Mouse (Mus musculus) hindbrain, embryonic 13.5 days (tissue): ENCODE measurements around the gene Fut1. TPM values are rescaled to one million over a fixed set of nuclear protein-coding genes. Genes with fewer than 3 reads are reported as not detected.

ENCODE experiments used
- ATAC-seq: fragments of 200-750 bp; cut with Nextera tagmentation; 2 replicates; pipeline ENCODE4 v1.8.0; 2017; ENCODE audit warnings: moderate TSS enrichment; ENCODE audit not compliant: low FRiP score
- H3K27ac ChIP-seq: fragments of 300-500 bp; sonication (generic); 2 replicates; pipeline ENCODE4 v1.5.1; 2015; ENCODE audit warnings: inconsistent platforms, mild to moderate bottlenecking, moderate library complexity
- H3K27me3 ChIP-seq: fragments of 300-500 bp; sonication (generic); 2 replicates; pipeline ENCODE4 v1.6.1; 2015; ENCODE audit warnings: mild to moderate bottlenecking, inconsistent platforms
- H3K36me3 ChIP-seq: fragments of 300-500 bp; sonication (generic); 2 replicates; pipeline ENCODE4 v1.6.1; 2015; ENCODE audit warnings: mild to moderate bottlenecking, inconsistent platforms
- H3K4me1 ChIP-seq: fragments of 300-500 bp; sonication (generic); replicated peaks from 2 replicates; pipeline ENCODE4 v1.6.1; 2015; ENCODE audit warnings: inconsistent platforms
- H3K4me2 ChIP-seq: fragments of 300-500 bp; sonication (generic); 2 replicates; pipeline ENCODE4 v1.6.1; 2015; ENCODE audit warnings: inconsistent platforms, mild to moderate bottlenecking, moderate library complexity
- H3K4me3 ChIP-seq: fragments of 300-500 bp; sonication (generic); 2 replicates; pipeline ENCODE4 v1.5.1; 2015; ENCODE audit warnings: mild to moderate bottlenecking, inconsistent platforms
- H3K9ac ChIP-seq: fragments of 300-500 bp; sonication (generic); 2 replicates; pipeline ENCODE4 v1.6.1; 2015; ENCODE audit warnings: mild to moderate bottlenecking, inconsistent platforms
- H3K9me3 ChIP-seq: fragments of 300-500 bp; sonication (generic); 2 replicates; pipeline ENCODE4 v1.6.1; 2016; ENCODE audit warnings: inconsistent platforms
- WGBS: fragments of 180-500 bp; shearing (Covaris S2); methylation state at CpG from one replicate; pipeline ENCODE4 v1.1.7; 2015; 5-methylcytosine and 5-hydroxymethylcytosine counted together
- polyA plus RNA-seq: library from polyadenylated mRNA; unstranded; fragments of >200 nt; fragmentation: Nextera tagmentation; extraction: Ambion mirVana; gene quantifications from 2 replicates; pipeline ENCODE4 v1.2.1, GENCODE M21; 2015

Gene Fut1
- polyA plus RNA-seq, 1 experiment from 2014 or later = 0.06 TPM

DNA sequence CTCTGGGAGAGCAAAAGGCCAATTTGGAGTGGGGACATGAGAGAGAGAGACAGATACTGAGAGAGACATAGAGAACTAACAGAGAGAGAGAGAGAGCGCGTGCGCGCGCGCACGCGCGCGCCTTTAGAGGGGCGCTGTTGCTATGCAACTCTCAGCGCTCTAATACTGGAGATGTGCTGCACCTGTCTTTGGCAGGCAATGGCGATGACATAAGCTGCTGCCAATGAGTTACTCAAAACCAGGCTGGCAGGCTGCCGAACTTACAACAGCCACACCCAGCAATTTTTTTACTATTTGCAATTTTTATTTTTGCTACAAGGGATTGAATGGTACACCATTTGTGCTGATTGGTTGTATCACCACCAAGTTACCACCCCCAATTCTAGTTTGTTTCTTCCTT lies 50.7 kb downstream of the Fut1 start:
- no peak overlapping the region for H3K27ac ChIP-seq
- H3K27me3 ChIP-seq = 0 out of 2 replicates have a peak, but pooled peaks cover 4% of the 10 kb centered on the region
- ATAC-seq = no peak
- no peaks in the 10 kb centered on the region for H3K4me1 ChIP-seq
- H3K4me2 ChIP-seq = no peak overlapping the region
- H3K4me3 ChIP-seq = no peak overlapping the region
- no peaks in the 10 kb centered on the region for H3K36me3 ChIP-seq
- H3K9ac ChIP-seq = no peak overlapping the region
- WGBS = 66% methylated on average over 14 of the region's 14 CpGs
- no peaks in the 10 kb centered on the region for H3K9me3 ChIP-seq

DNA sequence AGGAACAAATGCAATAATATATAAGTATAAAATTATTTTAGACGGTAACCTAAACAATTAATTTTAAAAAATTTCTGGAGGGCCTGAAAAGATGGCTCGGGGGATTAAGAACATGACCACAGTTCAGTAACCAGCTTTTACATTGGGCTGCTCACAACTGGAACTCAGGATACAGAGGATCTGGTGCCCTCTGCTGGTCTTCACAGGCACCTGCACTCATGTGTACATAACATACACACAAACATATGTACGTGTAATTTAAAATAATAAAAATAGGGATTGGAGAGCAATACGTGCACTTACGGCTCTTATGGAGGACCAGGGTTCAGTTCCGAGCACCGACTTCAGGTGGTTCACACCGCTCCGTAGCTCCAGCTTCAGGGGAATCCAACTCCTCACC lies 51.8 kb downstream of the Fut1 start:
- no peak for ATAC-seq
- Histone ChIP-seq H3K4me1 (no peaks in the 10 kb centered on the region), H3K27me3 (0 out of 2 replicates have a peak, but pooled peaks cover 4% of the 10 kb centered on the region), H3K4me2 (no peak overlapping the region), H3K36me3 (no peaks in the 10 kb centered on the region), H3K9me3 (no peaks in the 10 kb centered on the region), H3K4me3 (no peak overlapping the region), H3K9ac (no peak overlapping the region), H3K27ac (no peak overlapping the region)
- WGBS = 97% methylated on average over 9 of the region's 9 CpGs

Other genes starting within 250 kb of the Fut1 start
- gene Lin7b, start 246.7 kb upstream of the Fut1 start, polyA plus RNA-seq = 12.5 and 13.4 TPM in 2 replicates
- gene Snrnp70, start 221.5 kb upstream of the Fut1 start, polyA plus RNA-seq = 205 and 215 TPM in 2 replicates
- not detected in 2 replicates for gene Kcna7, start 211.6 kb upstream of the Fut1 start, polyA plus RNA-seq
- gene Ntf5, start 203.6 kb upstream of the Fut1 start, polyA plus RNA-seq = 0.10 and 0.19 TPM in 2 replicates
- gene Lhb, start 196.5 kb upstream of the Fut1 start, polyA plus RNA-seq = 1.2 and 2.5 TPM in 2 replicates
- gene Gys1, start 182.4 kb upstream of the Fut1 start, polyA plus RNA-seq = 21.9 and 23.2 TPM in 2 replicates
- gene Ruvbl2, start 179.2 kb upstream of the Fut1 start, polyA plus RNA-seq = 99.9 and 110 TPM in 2 replicates
- gene Ftl1, start 157.4 kb upstream of the Fut1 start, polyA plus RNA-seq = 7,019 and 7,066 TPM in 2 replicates
- gene Bax, start 150.4 kb upstream of the Fut1 start, polyA plus RNA-seq = 253 and 271 TPM in 2 replicates
- 0.13 and 0.22 TPM in 2 replicates for gene Tulp2, start 135.4 kb upstream of the Fut1 start, polyA plus RNA-seq
- not detected in 2 replicates for gene Gm45808, start 130.5 kb upstream of the Fut1 start, polyA plus RNA-seq
- gene Dhdh, start 128.5 kb upstream of the Fut1 start, polyA plus RNA-seq = 3.4 and 4.2 TPM in 2 replicates
- gene Nucb1, start 106.9 kb upstream of the Fut1 start, polyA plus RNA-seq = 120 and 121 TPM in 2 replicates
- 13.9 and 14.3 TPM in 2 replicates for gene Ppp1r15a, start 91.0 kb upstream of the Fut1 start, polyA plus RNA-seq
- 2.4 and 4.3 TPM in 2 replicates for gene Plekha4, start 91.0 kb upstream of the Fut1 start, polyA plus RNA-seq
- 0.25 and 0.45 TPM in 2 replicates for gene Hsd17b14, start 62.4 kb upstream of the Fut1 start, polyA plus RNA-seq
- gene Bcat2, start 47.1 kb upstream of the Fut1 start, polyA plus RNA-seq = 19.8 and 20.8 TPM in 2 replicates
- gene Fgf21, start 1.8 kb upstream of the Fut1 start, polyA plus RNA-seq = not detected in 2 replicates
- 0.18 TPM in 1 of 2 replicates, not detected in the other for gene Izumo1, start 4.5 kb downstream of the Fut1 start, polyA plus RNA-seq
- gene Rasip1, start 10.2 kb downstream of the Fut1 start, polyA plus RNA-seq = 12.0 and 12.7 TPM in 2 replicates
- gene Mamstr, start 22.7 kb downstream of the Fut1 start, polyA plus RNA-seq = 3.4 and 4.0 TPM in 2 replicates
- gene Fut2, start 49.1 kb downstream of the Fut1 start, polyA plus RNA-seq = 0.09 and 0.38 TPM in 2 replicates
- gene Ntn5, start 66.7 kb downstream of the Fut1 start, polyA plus RNA-seq = 2.3 and 2.6 TPM in 2 replicates
- 0.40 and 0.86 TPM in 2 replicates for gene Sec1, start 77.1 kb downstream of the Fut1 start, polyA plus RNA-seq
- 38.5 and 41.6 TPM in 2 replicates for gene Car11, start 82.6 kb downstream of the Fut1 start, polyA plus RNA-seq
- gene Dbp, start 87.8 kb downstream of the Fut1 start, polyA plus RNA-seq = 2.9 and 3.6 TPM in 2 replicates
- 626 and 633 TPM in 2 replicates for gene Rpl18, start 98.2 kb downstream of the Fut1 start, polyA plus RNA-seq
- 24.1 and 25.0 TPM in 2 replicates for gene Sphk2, start 100.7 kb downstream of the Fut1 start, polyA plus RNA-seq
- gene Fam83e, start 103.9 kb downstream of the Fut1 start, polyA plus RNA-seq = 0.48 and 0.83 TPM in 2 replicates
- gene Spaca4, start 108.5 kb downstream of the Fut1 start, polyA plus RNA-seq = not detected in 2 replicates
- 21.1 and 22.8 TPM in 2 replicates for gene Lmtk3, start 166.4 kb downstream of the Fut1 start, polyA plus RNA-seq
- 5.2 and 5.3 TPM in 2 replicates for gene Sult2b1, start 167.4 kb downstream of the Fut1 start, polyA plus RNA-seq
- 327 and 333 TPM in 2 replicates for gene Cyth2, start 197.3 kb downstream of the Fut1 start, polyA plus RNA-seq
- gene Kcnj14, start 207.5 kb downstream of the Fut1 start, polyA plus RNA-seq = 0.50 and 0.81 TPM in 2 replicates
- 37.5 and 40.3 TPM in 2 replicates for gene Grwd1, start 213.7 kb downstream of the Fut1 start, polyA plus RNA-seq